Mouse (Mus musculus): ENCODE data around the gene Tra2a.

DNA sequence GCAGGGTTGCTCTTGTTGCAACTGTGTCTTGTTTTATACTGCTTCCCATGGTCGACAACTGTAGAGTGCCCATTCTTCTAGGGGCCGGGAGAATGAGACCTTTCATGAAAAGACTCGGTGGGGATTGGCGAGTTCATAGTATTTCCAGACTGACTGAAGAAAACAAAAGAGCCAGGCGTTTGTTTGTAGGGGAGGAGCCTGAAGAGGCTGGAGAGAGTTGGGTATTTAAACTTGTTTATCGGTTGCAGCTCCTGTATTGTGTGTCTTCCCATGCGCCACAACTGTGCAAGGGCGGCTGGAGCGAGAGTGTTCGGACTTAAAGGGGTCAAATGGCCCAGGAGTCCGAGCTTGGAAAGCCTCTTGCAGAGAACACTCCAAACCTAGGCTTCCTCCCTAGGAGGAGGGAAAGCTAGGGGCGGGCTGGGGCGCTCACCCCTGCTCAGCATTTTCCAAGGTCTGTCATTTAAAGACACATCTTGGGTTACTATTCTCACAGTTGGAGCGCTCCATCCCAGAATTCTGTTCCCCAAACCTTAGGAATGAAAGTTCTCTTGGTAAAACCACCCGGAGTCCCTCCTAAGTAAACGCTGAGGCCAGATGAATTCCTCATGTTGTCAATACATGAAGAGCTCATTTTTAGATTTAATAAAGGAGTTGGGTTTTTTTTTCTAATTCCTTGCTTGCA, 43.8 kb downstream of the Tra2a start:
- TF ChIP-seq POLR2A (IDR thresholded peaks at IDR 0.05; ENCODE audit: extremely low read depth, insufficient read depth, low read length) (no peak), CTCF (IDR thresholded peaks at IDR 0.05; ENCODE audit: low read depth, low read length) (no peak)

Data from liver, adult 2 months (tissue).